Mouse (Mus musculus) CH12.LX (cell line): ENCODE results near the gene Anxa8. TPM values are rescaled to one million over a fixed set of nuclear protein-coding genes. Genes with fewer than 3 reads are reported as not detected.

Source experiments
- DNase-seq: peaks from one replicate; pipeline ENCODE4 v3.0.0-alpha.2; 2013; ENCODE audit errors: extremely low read depth
- H3K27ac ChIP-seq: 2 replicates; pipeline ENCODE4 v1.5.1; 2012; ENCODE audit warnings: low read depth, mild to moderate bottlenecking, control low read depth, moderate library complexity; ENCODE audit not compliant: insufficient read depth
- H3K27me3 ChIP-seq: replicated peaks from 2 replicates; pipeline ENCODE3; 2012; ENCODE audit warnings: inconsistent platforms
- H3K36me3 ChIP-seq, 2 experiments: replicated peaks in 1 of 2; 2 replicates each; pipeline versions ENCODE3 to v1.6.1; 2012; ENCODE audit warnings: inconsistent platforms in 1 of 2, low read length in 1 of 2, mild to moderate bottlenecking in 1 of 2, mixed read lengths in 1 of 2, moderate library complexity in 1 of 2; ENCODE audit not compliant: control insufficient read depth in 1 of 2, insufficient read depth in 1 of 2
- H3K4me1 ChIP-seq, 2 experiments: 2 replicates each; pipeline ENCODE4 v1.6.1; 2012; ENCODE audit warnings: inconsistent platforms in 1 of 2, moderate library complexity in 1 of 2; ENCODE audit not compliant: insufficient read depth in 2 of 2, control insufficient read depth in 1 of 2
- H3K4me2 ChIP-seq: 2 replicates; pipeline ENCODE4 v1.6.1; 2012; ENCODE audit warnings: low read depth, mild to moderate bottlenecking, control low read depth; ENCODE audit not compliant: poor library complexity, insufficient read depth, severe bottlenecking
- H3K4me3 ChIP-seq, 3 experiments: fragments of 150-350 bp in 1 of 3; sonication (generic) in 1 of 3; replicated peaks in 1 of 3; 2 replicates each; pipeline versions ENCODE3 to v1.5.1; 2011 to 2012; ENCODE audit warnings: low read depth in 2 of 3, low read length in 2 of 3, mild to moderate bottlenecking in 2 of 3, moderate library complexity in 2 of 3, control low read depth in 1 of 3, improper control_type of control experiment in 1 of 3, inconsistent platforms in 1 of 3, mixed read lengths in 1 of 3; ENCODE audit not compliant: poor library complexity in 1 of 3
- H3K79me2 ChIP-seq: replicated peaks from 2 replicates; pipeline ENCODE4 v1.6.1; 2012; ENCODE audit warnings: mild to moderate bottlenecking, moderate library complexity; ENCODE audit not compliant: control insufficient read depth, poor library complexity, insufficient read depth, severe bottlenecking; ENCODE audit errors: extremely low read depth
- H3K9ac ChIP-seq: 2 replicates; pipeline ENCODE4 v1.6.1; 2012; ENCODE audit warnings: low read depth, mild to moderate bottlenecking, control low read depth, moderate library complexity; ENCODE audit not compliant: insufficient read depth
- H3K9me3 ChIP-seq: replicated peaks from 2 replicates; pipeline ENCODE3; 2012; ENCODE audit warnings: low read length, inconsistent platforms, mixed read lengths
- ETS1 ChIP-seq: conservative IDR thresholded peaks from 2 replicates; pipeline ENCODE4 v1.6.1; 2012; ENCODE audit warnings: low read depth, mild to moderate bottlenecking, inconsistent platforms, low read length, improper control_type of control experiment, moderate library complexity
- NRF1 ChIP-seq: IDR thresholded peaks from 2 replicates; pipeline ENCODE4 v1.6.1; 2014; ENCODE audit warnings: low read depth, mild to moderate bottlenecking, inconsistent platforms, low read length, improper control_type of control experiment, moderate library complexity
- TCF12 ChIP-seq: IDR thresholded peaks from 2 replicates; pipeline ENCODE4 v1.6.1; 2014; ENCODE audit warnings: low read depth, mild to moderate bottlenecking, inconsistent platforms, low read length, improper control_type of control experiment
- USF1 ChIP-seq: IDR thresholded peaks from 2 replicates; pipeline ENCODE4 v1.6.1; 2014; ENCODE audit warnings: low read depth, mild to moderate bottlenecking, inconsistent platforms, low read length, improper control_type of control experiment
- ZNF384 ChIP-seq: IDR thresholded peaks from 2 replicates; pipeline ENCODE4 v1.6.1; 2012; ENCODE audit warnings: low read depth, low read length, improper control_type of control experiment, inconsistent platforms
- dilution Hi-C: fragments of 300-500 bp; cut with MboI; formaldehyde crosslinking; loops from 2 replicates; pipeline ENCODE4 v1.14.3; 2020; ENCODE audit warnings: low sequenced_read_pairs; ENCODE audit not compliant: extremely low pct_unique_long_range_greater_than_20kb, extremely low pct_ligation_motif_present
- in situ Hi-C: fragments of 300-500 bp; cut with MboI; formaldehyde crosslinking; loops from 3 replicates; pipeline ENCODE4 v1.14.3; 2019; ENCODE audit warnings: low sequenced_read_pairs, low pct_ligation_motif_present, low pct_unique_long_range_greater_than_20kb, mixed read lengths
- polyA plus RNA-seq: library from polyadenylated mRNA; unstranded; fragments of >175 nt; gene quantifications from 2 replicates; pipeline ENCODE4 v1.2.1, GENCODE M21; 2012; ENCODE audit warnings: low read depth; ENCODE audit not compliant: insufficient read length
- total RNA-seq, 2 experiments: library from RNA; depleted of rRNA; stranded (reverse); fragments of 300-350 nt in 1 of 2; fragments of >200 nt in 1 of 2; gene quantifications; 2 replicates each; pipeline ENCODE4 v1.2.3; 2012 to 2014

The Anxa8 gene
- total and polyA plus RNA-seq, 3 experiments: 0.23 to 1.8 (median 0.33) TPM

- Histone ChIP-seq H3K27ac (no peak overlapping the region), H3K4me1 (no peaks in the 10 kb centered on the region), H3K4me3 (no peak overlapping the region), H3K79me2 (no peaks in the 10 kb centered on the region), H3K4me2 (no peak overlapping the region), H3K9me3 (no peaks in the 10 kb centered on the region), H3K36me3 (no peaks in the 10 kb centered on the region), H3K9ac (no peak overlapping the region), H3K27me3 (no peaks in the 10 kb centered on the region)
- DNase-seq: no peak
- dilution Hi-C loops: no loop called here
- TF ChIP-seq ETS1: no peak
- no peak for TF ChIP-seq USF1
- no peak for TF ChIP-seq NRF1
- no peak for TF ChIP-seq TCF12
- TF ChIP-seq ZNF384: no peak
- in situ Hi-C loops: no loop called here
These were observed 57.1 kb downstream of the Anxa8 start for GRCm38 (mm10) chr14:34142915-34143314.

Other genes with a start within 250 kb of the Anxa8 start
- gene Gdf10, start 162.4 kb upstream of the Anxa8 start, total RNA-seq (2012; rRNA removed): not detected in 2 replicates
- gene Gdf10, start 162.4 kb upstream of the Anxa8 start, total RNA-seq (2014; rRNA removed): not detected in 2 replicates
- not detected in 2 replicates for gene Gdf10, start 162.4 kb upstream of the Anxa8 start, polyA plus RNA-seq
- not detected in 2 replicates for gene Gdf2, start 144.9 kb upstream of the Anxa8 start, total RNA-seq (2012; rRNA removed)
- gene Gdf2, start 144.9 kb upstream of the Anxa8 start, total RNA-seq (2014; rRNA removed): not detected in 2 replicates
- not detected in 2 replicates for gene Gdf2, start 144.9 kb upstream of the Anxa8 start, polyA plus RNA-seq
- gene Rbp3, start 132.0 kb upstream of the Anxa8 start, total RNA-seq (2012; rRNA removed): not detected in 2 replicates
- not detected in 2 replicates for gene Rbp3, start 132.0 kb upstream of the Anxa8 start, total RNA-seq (2014; rRNA removed)
- not detected in 2 replicates for gene Rbp3, start 132.0 kb upstream of the Anxa8 start, polyA plus RNA-seq
- not detected in 2 replicates for gene Zfp488, start 107.2 kb upstream of the Anxa8 start, total RNA-seq (2012; rRNA removed)
- not detected in 2 replicates for gene Zfp488, start 107.2 kb upstream of the Anxa8 start, total RNA-seq (2014; rRNA removed)
- not detected in 2 replicates for gene Zfp488, start 107.2 kb upstream of the Anxa8 start, polyA plus RNA-seq
- gene Gm30083, start 70.8 kb upstream of the Anxa8 start, total RNA-seq (2012; rRNA removed): not detected in 2 replicates
- gene Gm30083, start 70.8 kb upstream of the Anxa8 start, total RNA-seq (2014; rRNA removed): not detected in 2 replicates
- gene Gm30083, start 70.8 kb upstream of the Anxa8 start, polyA plus RNA-seq: not detected in 2 replicates
- gene Gm5460, start 69.2 kb upstream of the Anxa8 start, total RNA-seq (2012; rRNA removed): not detected in 2 replicates
- not detected in 2 replicates for gene Gm5460, start 69.2 kb upstream of the Anxa8 start, total RNA-seq (2014; rRNA removed)
- not detected in 2 replicates for gene Gm5460, start 69.2 kb upstream of the Anxa8 start, polyA plus RNA-seq
- gene Antxrl, start 33.3 kb upstream of the Anxa8 start, total RNA-seq (2012; rRNA removed): not detected in 2 replicates
- gene Antxrl, start 33.3 kb upstream of the Anxa8 start, total RNA-seq (2014; rRNA removed): not detected in 2 replicates
- not detected in 2 replicates for gene Antxrl, start 33.3 kb upstream of the Anxa8 start, polyA plus RNA-seq
- not detected in 2 replicates for gene A630023A22Rik, start 16.8 kb downstream of the Anxa8 start, total RNA-seq (2012; rRNA removed)
- not detected in 2 replicates for gene A630023A22Rik, start 16.8 kb downstream of the Anxa8 start, total RNA-seq (2014; rRNA removed)
- 0.36 TPM in 1 of 2 replicates, not detected in the other for gene A630023A22Rik, start 16.8 kb downstream of the Anxa8 start, polyA plus RNA-seq
- gene Npy4r, start 66.5 kb downstream of the Anxa8 start, total RNA-seq (2012; rRNA removed): 0.04 TPM in 2 replicates
- not detected in 2 replicates for gene Npy4r, start 66.5 kb downstream of the Anxa8 start, total RNA-seq (2014; rRNA removed)
- not detected in 2 replicates for gene Npy4r, start 66.5 kb downstream of the Anxa8 start, polyA plus RNA-seq
- 0.21 and 0.80 TPM in 2 replicates for gene Gprin2, start 115.7 kb downstream of the Anxa8 start, total RNA-seq (2012; rRNA removed)
- 0.01 and 0.04 TPM in 2 replicates for gene Gprin2, start 115.7 kb downstream of the Anxa8 start, total RNA-seq (2014; rRNA removed)
- gene Gprin2, start 115.7 kb downstream of the Anxa8 start, polyA plus RNA-seq: 0.05 and 0.16 TPM in 2 replicates
- gene Syt15, start 133.6 kb downstream of the Anxa8 start, total RNA-seq (2012; rRNA removed): not detected in 2 replicates
- gene Syt15, start 133.6 kb downstream of the Anxa8 start, total RNA-seq (2014; rRNA removed): not detected in 2 replicates
- gene Syt15, start 133.6 kb downstream of the Anxa8 start, polyA plus RNA-seq: 0.10 TPM in 1 of 2 replicates, not detected in the other
- gene Shld2, start 224.5 kb downstream of the Anxa8 start, total RNA-seq (2012; rRNA removed): 13.4 and 13.9 TPM in 2 replicates
- 21.8 and 24.1 TPM in 2 replicates for gene Shld2, start 224.5 kb downstream of the Anxa8 start, total RNA-seq (2014; rRNA removed)
- 11.4 and 12.0 TPM in 2 replicates for gene Shld2, start 224.5 kb downstream of the Anxa8 start, polyA plus RNA-seq
- gene Glud1, start 224.7 kb downstream of the Anxa8 start, total RNA-seq (2012; rRNA removed): 87.3 and 89.9 TPM in 2 replicates
- 116 and 118 TPM in 2 replicates for gene Glud1, start 224.7 kb downstream of the Anxa8 start, total RNA-seq (2014; rRNA removed)
- 134 and 143 TPM in 2 replicates for gene Glud1, start 224.7 kb downstream of the Anxa8 start, polyA plus RNA-seq